Mouse (Mus musculus) right cerebral cortex, postnatal 14 days (tissue): ENCODE results near the gene Btbd10.

Source experiments
- DNase-seq: peaks from one replicate; pipeline ENCODE4 v3.0.0; 2022

The Btbd10 gene

DNA sequence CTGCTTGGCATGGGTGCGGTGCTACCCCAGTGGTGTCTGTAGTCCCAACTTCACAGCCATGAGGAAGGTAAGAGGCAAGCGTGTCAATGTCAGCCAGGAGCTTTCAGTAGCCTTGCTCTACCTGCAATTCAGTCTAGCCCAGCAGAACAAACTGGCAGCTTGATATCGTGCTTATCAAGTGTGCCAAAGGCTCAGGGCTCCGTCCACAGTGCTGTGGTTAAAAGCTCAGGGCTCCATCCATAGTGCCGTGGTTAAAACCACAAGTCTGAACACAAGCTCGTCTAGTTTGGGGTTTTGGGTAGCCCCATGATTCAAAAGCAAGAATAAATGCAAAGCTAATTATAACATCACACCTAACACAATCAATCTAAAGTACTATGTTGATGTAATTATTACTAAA lies 74.6 kb downstream of the Btbd10 start:
- no peak for DNase-seq

DNA sequence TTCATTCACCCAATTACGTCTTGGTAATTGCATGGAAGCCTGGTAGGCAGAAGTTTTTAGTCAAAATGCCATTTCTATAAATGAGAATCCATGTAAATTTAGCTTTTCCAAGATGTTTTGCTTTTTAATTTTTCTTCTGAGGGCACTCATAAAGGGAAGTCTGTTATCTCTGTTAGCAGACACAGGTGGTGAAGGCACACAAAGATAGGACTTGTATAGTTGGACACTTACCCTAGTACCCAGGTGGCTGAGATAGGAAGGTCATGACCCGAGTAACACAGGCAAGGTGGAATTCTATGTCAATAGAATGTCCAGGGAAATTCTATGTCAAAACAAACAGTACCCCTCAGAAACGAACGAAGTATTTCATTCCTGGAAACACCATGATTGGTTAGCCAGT lies 77.0 kb downstream of the Btbd10 start:
- no peak for DNase-seq

DNA sequence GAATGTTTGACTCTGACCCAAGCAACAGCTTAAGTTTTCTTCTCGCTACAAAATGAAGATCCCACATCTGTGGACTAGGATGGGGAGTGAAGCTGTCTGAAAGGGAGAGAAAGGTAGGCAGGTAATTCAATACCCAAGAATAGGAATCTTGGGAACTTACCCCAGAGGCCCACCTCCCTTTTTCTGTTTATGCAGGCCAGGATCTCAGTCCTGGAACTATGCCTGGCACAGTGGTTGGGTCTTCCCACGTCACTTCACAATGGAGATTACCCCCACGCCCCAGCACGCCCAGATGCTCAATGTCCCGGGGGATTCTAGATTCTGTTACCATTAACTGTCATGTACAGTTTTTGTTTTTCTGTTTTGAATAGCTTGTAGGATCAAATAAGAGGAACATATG lies 77.5 kb downstream of the Btbd10 start:
- DNase-seq = no peak

DNA sequence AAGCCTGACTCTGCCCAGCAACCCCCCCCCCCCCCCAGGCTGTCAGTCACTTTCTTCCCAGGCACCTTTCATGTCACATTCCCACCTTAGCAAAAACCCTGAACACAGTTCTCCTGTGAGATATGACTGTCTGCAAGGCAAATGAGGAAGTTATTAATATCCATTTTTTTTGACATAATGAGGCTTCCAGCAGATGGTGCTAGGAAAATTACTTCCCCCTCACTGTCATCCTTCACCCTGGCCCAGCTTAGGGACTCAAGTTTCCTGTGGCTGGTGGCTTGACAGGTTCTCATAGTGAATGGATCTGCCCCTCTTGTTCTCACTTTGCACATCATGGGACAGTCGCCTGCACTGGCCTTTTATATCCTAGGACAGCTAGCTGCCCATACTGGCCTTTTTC lies 80.0 kb downstream of the Btbd10 start:
- no peak for DNase-seq

DNA sequence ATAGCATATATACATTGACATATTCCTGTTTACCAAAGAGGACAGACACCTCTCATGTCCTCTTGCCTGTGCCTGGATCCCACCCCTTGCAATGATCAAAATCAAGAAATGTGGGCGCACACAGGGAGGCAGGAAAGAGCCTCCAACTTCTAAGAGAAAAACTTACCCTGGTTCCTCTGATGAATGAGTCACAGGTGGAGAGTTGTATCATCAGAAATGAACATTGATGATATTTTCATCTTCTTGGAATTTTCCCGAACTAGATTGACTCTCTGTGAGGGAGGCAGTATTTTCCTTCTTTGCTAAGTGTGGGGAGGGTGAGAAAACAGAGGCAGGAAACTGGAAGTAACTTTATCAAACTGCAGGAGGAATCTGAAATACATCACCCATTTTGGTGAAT lies 83.8 kb downstream of the Btbd10 start:
- no peak for DNase-seq

DNA sequence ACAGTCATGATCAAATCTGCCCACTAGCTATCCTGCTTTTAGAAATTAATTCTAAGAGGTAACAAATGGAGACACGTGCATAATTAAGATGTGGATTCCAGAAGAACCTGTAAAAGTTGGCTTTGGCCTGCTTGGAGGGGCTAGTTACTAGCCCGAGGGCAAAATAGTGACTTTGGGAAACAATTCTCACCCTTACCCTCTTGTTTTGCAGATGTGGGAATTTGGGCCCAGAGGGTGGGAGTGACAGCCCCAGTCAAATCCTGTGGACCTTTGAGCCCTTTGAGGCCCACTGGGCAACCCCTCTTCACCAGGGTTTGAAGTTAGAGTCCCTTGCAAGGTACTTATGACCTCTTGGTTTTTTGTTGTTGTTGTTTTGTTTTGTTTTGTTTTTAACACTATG lies 89.9 kb downstream of the Btbd10 start:
- no peak for DNase-seq

DNA sequence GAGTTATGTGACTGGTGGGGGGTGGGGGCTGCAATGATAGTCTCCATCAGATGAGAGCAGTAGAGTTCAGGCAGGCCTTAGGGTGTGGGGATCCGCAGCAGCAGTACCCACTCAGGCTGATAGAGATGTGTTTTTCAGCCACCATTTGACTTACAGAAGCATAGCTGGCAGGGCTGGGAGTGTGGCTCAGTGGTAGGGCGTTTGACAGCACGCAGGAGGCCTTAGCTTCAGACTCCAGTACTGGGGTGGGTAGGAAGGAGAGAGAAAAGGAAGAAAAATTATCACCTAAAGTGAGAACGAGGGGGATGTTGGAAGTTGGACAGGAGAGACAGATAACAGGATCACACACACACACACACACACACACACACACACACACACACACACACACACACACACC lies 90.7 kb downstream of the Btbd10 start:
- DNase-seq = no peak

DNA sequence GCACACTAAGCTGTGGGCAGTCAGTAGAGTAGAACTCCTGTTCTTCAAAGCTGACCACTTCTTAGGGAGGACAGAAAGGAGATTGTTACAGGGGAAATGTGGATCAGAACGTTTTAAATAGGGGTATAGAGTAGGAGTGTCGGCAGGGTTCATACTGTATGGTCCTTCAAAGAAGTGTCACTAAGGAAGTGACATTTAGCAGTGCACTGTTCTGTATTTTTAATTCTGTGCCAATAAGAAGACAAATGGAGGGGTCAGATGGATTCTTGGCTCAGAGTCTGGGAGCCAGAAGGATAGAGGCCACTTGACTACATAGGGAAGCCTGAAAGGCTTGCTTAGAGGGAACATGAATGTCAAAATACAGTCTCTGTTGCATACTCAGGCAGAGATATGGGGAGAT lies 91.9 kb downstream of the Btbd10 start:
- DNase-seq = no peak

DNA sequence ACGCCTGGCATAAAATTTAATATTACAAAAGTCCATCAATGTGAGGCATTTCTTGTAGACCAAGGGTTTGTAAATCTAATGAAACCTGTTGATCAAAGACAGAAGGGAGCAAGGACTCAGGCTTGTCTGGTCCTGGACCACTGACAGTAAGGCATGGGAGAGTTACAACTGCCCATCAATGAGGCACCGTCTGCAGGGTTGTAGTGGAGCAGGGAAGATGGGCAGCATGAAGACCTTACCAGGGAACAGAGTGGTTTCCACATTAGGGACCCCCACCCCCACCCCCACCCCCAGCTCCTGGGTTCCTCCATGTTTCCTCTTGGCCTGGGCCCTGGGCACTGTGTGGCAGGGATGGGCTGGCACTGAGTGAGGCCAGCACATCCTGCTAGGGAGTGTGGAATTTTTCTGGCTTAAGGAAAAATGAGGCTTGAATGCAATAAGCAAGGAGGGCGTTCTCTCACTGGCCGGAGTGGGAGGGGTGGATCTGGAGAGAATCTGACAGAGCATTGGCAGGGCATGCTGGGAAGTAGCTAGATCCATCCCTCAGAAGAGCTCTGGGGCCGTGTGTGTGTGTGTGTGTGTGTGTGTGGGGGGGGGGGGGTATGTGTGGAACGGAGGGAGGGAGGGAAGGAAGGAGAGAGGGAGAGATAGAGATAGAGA lies 96.7 kb downstream of the Btbd10 start:
- DNase-seq = no peak

DNA sequence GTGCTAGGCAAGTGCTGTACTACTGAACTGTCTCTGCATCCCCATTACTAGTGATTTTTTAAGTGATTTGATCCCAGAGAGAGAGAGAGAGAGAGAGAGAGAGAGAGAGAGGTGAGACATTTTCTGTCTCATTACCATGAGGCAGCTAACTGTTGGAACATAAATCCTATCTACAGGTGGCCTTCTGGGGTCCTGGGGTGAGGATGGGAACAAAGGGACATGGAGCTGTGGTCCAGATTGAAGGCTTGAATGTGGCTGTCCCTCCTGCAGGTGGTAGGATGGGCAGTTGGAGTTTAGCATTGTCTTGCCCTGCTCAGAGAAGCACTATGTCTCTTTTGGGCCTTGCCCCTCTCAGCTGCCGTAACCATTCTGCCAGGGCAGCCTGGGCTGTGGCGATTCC lies 98.2 kb downstream of the Btbd10 start:
- DNase-seq = no peak

DNA sequence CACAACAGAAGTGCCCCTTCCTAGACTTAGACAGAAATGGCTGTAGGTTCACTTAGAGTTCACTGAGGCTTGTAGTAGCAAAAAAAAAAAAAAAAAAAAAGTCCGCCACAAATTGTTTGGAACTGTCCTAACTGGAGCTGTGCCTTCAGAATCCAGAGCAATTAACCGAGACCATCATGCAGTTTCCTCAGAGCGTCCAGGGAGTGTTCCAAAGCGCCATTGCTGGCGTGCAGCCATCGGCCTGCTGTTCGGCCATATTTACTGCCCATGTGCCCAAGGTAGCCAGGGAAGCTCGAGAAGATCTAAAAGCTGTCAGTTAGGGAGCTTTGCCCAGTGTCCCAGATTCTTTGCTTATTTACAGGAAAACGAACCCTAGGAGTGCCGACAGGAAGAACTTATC lies 98.6 kb downstream of the Btbd10 start:
- no peak for DNase-seq

DNA sequence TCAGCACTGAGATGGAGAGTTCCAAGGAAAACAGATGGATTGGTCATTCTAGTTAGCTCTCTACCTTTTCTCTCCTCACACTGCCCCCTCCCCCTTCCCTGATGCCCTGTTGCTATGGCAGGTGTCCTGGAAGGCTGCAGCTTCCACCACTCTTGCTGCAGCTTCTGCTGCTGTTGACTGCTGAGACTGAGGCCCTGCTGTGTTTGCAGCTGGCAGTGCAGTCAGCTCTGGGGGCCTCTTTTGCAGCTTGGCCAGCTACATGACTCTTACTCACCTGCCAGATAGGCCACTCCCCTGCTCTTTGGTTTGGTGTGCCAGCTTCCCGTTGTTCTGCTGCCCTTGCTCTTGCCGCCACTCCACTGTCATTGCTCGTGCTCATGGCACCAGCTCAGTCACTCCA lies 99.3 kb downstream of the Btbd10 start:
- DNase-seq = no peak

DNA sequence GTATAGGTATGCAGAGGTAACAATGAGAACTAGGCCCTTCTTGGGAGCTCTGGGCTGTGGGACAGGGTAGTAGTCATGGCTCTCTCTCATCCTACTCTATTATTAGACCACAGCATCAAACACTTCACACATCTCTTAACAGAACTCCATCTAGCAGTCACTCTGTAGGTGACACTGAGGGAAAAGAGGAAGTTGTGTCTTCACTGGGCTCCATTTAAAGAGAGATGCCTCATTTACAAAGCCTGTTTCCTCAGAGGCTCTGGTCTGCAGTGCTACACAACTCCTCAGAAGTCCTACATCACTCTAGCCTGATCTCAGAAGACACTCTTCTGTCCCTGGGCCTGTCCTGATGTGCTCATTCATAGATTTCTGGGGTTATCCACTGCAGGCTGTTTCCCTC lies 100.1 kb downstream of the Btbd10 start:
- no peak for DNase-seq

DNA sequence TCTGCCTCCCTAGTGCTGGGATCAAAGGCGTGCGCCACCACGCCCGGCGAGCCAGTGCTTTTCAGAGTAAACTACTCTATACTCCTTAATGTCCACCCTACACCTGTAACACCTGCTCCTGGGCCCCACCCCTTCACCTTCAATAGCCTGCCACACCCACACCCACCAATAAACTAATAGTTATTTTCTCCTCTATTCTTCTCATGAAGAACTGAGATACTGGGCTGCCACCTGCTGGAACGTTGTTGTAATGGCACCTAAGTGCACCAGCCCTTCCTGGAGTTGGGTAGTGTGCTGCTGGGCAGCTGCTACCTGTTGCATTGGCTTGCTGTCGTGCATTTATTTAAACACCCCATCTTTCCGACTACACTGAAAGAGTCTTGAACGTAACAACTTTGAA lies 100.9 kb downstream of the Btbd10 start:
- peak; percentile 77 for DNase-seq
